Mouse (Mus musculus) hindbrain, postnatal 0 days (tissue): ENCODE measurements around the gene Skp2. TPM values are rescaled to one million over a fixed set of nuclear protein-coding genes. Genes with fewer than 3 reads are reported as not detected.

Source experiments
- ATAC-seq: fragments of 200-750 bp; cut with Nextera tagmentation; 2 replicates; pipeline ENCODE4 v1.8.0; 2017; ENCODE audit warnings: mild to moderate bottlenecking, moderate TSS enrichment, moderate library complexity
- DNase-seq: peaks from one replicate; pipeline ENCODE4 v3.0.0-alpha.2; 2015; ENCODE audit warnings: low spot score
- H3K27ac ChIP-seq: fragments of 300-500 bp; sonication (generic); 2 replicates; pipeline ENCODE4 v1.5.1; 2014; ENCODE audit warnings: mild to moderate bottlenecking
- H3K27me3 ChIP-seq: fragments of 300-500 bp; sonication (generic); 2 replicates; pipeline ENCODE4 v1.6.1; 2014; ENCODE audit warnings: low read length, mixed read lengths; ENCODE audit not compliant: insufficient read depth
- H3K36me3 ChIP-seq: fragments of 300-500 bp; sonication (generic); 2 replicates; pipeline ENCODE4 v1.6.1; 2014; ENCODE audit warnings: low read length, mixed read lengths; ENCODE audit not compliant: insufficient read depth
- H3K4me1 ChIP-seq: fragments of 300-500 bp; sonication (generic); 2 replicates; pipeline ENCODE4 v1.6.1; 2014; ENCODE audit warnings: antibody characterized with exemption, low read length, mixed read lengths; ENCODE audit not compliant: insufficient read depth
- H3K4me2 ChIP-seq: fragments of 300-500 bp; sonication (generic); 2 replicates; pipeline ENCODE4 v1.6.1; 2014; ENCODE audit warnings: low read depth, mild to moderate bottlenecking, low read length, moderate library complexity, mixed read lengths
- H3K4me3 ChIP-seq: fragments of 300-500 bp; sonication (generic); 2 replicates; pipeline ENCODE4 v1.5.1; 2014; ENCODE audit warnings: low read length
- H3K9ac ChIP-seq: fragments of 300-500 bp; sonication (generic); replicated peaks from 2 replicates; pipeline ENCODE4 v1.6.1; 2014; ENCODE audit warnings: mild to moderate bottlenecking, low read length, moderate library complexity, mixed read lengths
- H3K9me3 ChIP-seq: fragments of 300-500 bp; sonication (generic); 2 replicates; pipeline ENCODE4 v1.6.1; 2016; ENCODE audit warnings: low read length, mixed read lengths
- CTCF ChIP-seq: IDR thresholded peaks from 2 replicates; pipeline ENCODE4 v1.5.1; 2016; ENCODE audit warnings: antibody characterized with exemption, control low read depth, low read depth
- WGBS: fragments of 180-500 bp; shearing (Covaris S2); extraction: QIAGEN DNeasy Blood & Tissue Kit; methylation state at CpG from one replicate; pipeline ENCODE4 v1.1.7; 2014; 5-methylcytosine and 5-hydroxymethylcytosine counted together
- polyA plus RNA-seq: library from polyadenylated mRNA; unstranded; fragments of >200 nt; fragmentation: Nextera tagmentation; extraction: Ambion mirVana; gene quantifications from 2 replicates; pipeline ENCODE4 v1.2.1, GENCODE M21; 2015
- total RNA-seq: library from RNA; depleted of rRNA; stranded (reverse); fragments of >200 nt; gene quantifications from 2 replicates; pipeline ENCODE4 v1.2.3, GENCODE M21; 2014

Skp2 gene
- total and polyA plus RNA-seq, 2 experiments from 2014 or later, result 9.3 to 10.8 TPM

DNA sequence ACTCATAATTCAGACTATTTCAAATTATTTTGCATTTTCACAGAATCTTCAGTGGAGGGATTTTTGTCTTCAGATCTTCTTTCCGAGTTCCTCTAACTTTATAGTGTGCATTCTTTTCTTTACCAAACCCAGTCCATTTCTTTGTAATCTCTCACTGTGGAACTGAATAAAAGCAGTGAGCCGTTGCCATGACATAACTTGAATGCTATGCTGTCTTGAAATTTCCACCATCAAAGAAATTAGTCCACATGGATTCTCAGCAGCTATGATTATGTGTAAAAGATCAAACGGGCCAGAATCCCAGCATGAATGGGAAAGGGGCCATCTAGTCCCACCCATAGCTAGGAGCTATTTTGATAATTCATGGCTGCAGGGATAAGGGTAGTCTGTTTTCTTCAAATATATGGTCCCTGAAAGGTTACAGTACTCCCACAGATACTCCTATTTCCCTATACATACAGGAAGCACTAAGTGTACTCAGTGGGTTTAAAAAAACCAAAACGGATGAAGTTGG lies 7.4 kb upstream of the Skp2 start:
- H3K4me2 ChIP-seq, result no peak overlapping the region
- no peak for TF ChIP-seq CTCF
- no peak overlapping the region for H3K27ac ChIP-seq
- H3K4me3 ChIP-seq, result no peak overlapping the region
- H3K4me1 ChIP-seq, result no peaks in the 10 kb centered on the region
- H3K27me3 ChIP-seq, result no peaks in the 10 kb centered on the region
- no peak for ATAC-seq
- no peaks in the 10 kb centered on the region for H3K9me3 ChIP-seq
- H3K9ac ChIP-seq, result no peak overlapping the region
- peaks cover 13% of the 10 kb centered on the region; the same call in 1 of the 2 replicates for H3K36me3 ChIP-seq
- 53% methylated on average over 4 of the region's 4 CpGs for WGBS
- peak; percentile 2 for DNase-seq

- peak overlapping the region; percentile 78 for H3K4me2 ChIP-seq
- H3K27me3 ChIP-seq, result no peaks in the 10 kb centered on the region
- under 1% methylated on average over 32 of the region's 37 CpGs for WGBS
- H3K27ac ChIP-seq, result peak overlapping the region; percentile 88
- 0 out of 2 replicates have a peak, but pooled peaks have one; percentile 1 for TF ChIP-seq CTCF
- ATAC-seq, result peak; percentile 92
- peak overlapping the region; percentile 83 for H3K9ac ChIP-seq
- peak overlapping the region; percentile 96 for H3K4me3 ChIP-seq
- H3K36me3 ChIP-seq, result peaks cover 3% of the 10 kb centered on the region; the same call in 1 of the 2 replicates
- H3K9me3 ChIP-seq, result no peaks in the 10 kb centered on the region
- DNase-seq, result peak; percentile 56
- peaks cover 3% of the 10 kb centered on the region; the same call in 1 of the 2 replicates for H3K4me1 ChIP-seq
These were observed 14.5 kb downstream of the Skp2 start for GRCm38 (mm10) chr15:9140684-9141171.

DNA sequence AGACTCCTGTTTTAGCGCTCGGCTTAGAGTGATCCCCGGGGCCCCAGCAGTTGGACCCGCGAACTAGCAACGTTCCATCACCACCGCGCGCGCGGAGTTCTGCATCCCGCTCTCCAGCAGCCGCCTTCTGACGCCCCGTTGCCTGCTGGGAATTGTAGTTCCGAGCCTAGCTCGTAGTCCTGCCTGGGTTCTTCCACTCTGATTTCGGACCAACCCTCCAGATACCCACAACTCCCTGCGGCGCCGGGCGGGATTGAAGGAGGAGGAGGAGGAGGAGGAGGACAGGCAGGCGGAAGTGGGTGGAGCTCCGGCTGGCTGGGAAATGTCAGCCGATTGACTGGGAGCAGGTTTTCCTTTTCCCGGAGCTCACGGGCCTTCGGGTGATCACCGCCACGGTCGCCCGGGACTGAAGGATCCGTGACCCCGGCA lies 15.0 kb downstream of the Skp2 start, which contains the start of gene Lmbrd2:
Gene Lmbrd2 (plus strand): TSS at position 299 of the 429 bp plus-strand sequence.
- Histone ChIP-seq H3K4me2 (peak within 1 kb of the TSS; percentile 78), H3K4me3 (peak within 1 kb of the TSS; percentile 96), H3K27me3 (no peaks in the 10 kb centered on the region), H3K9ac (peak within 1 kb of the TSS; percentile 83), H3K9me3 (no peaks in the 10 kb centered on the region), H3K36me3 (peaks cover 3% of the 10 kb centered on the region; the same call in 1 of the 2 replicates), H3K27ac (peak within 1 kb of the TSS; percentile 88), H3K4me1 (peaks cover 3% of the 10 kb centered on the region; the same call in 1 of the 2 replicates)
- DNase-seq (peak; percentile 98), ATAC-seq (peak; percentile 99)
- no peak for TF ChIP-seq CTCF
- WGBS, result under 1% methylated on average over 34 of the region's 34 CpGs

GRCm38 (mm10) chr15:9139447-9139846 lies 15.8 kb downstream of the Skp2 start:
- H3K36me3 ChIP-seq, result peaks cover 3% of the 10 kb centered on the region; the same call in 1 of the 2 replicates
- TF ChIP-seq CTCF, result no peak
- no peaks in the 10 kb centered on the region for H3K27me3 ChIP-seq
- ATAC-seq, result no peak
- no peaks in the 10 kb centered on the region for H3K9me3 ChIP-seq
- peak overlapping the region; percentile 83 for H3K9ac ChIP-seq
- peaks cover 3% of the 10 kb centered on the region; the same call in 1 of the 2 replicates for H3K4me1 ChIP-seq
- peak overlapping the region; percentile 88; the same call in 1 of the 2 replicates for H3K27ac ChIP-seq
- WGBS, result 24% methylated on average over 10 of the region's 10 CpGs
- H3K4me3 ChIP-seq, result peak overlapping the region; percentile 96
- H3K4me2 ChIP-seq, result peak overlapping the region; percentile 78
- no peak for DNase-seq

DNA sequence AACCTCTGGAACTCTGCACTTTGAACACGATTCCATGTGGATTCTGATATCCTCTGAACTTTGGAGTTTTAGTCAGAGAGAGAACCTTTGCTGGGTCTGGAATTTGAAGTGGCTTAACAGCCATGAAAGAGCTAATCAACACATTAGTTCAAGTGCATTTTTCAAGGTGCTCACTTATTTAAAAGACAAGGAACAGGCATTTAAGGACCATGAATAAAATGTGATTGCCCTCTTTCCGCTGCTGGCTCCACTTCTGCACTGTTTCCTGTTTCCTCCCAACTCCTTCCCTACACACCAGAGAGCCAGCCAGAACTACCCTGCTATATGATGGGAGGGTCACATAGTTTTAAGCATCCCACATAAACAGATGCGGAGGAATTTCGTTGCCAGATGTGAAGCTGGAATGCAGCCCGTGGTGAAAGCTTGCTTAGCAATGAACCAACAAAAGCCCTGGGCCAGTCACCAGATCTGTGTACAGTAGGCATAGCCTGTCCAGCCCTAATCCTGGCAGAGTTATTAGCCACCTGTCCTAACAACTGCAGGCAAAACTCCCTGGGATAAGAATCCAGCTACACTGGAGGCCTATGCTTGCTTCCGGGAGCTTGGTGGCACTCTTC lies 20.2 kb downstream of the Skp2 start:
- H3K9me3 ChIP-seq, result no peaks in the 10 kb centered on the region
- H3K9ac ChIP-seq, result no peak overlapping the region
- DNase-seq (no peak), ATAC-seq (no peak)
- H3K36me3 ChIP-seq, result peaks cover 3% of the 10 kb centered on the region; the same call in 1 of the 2 replicates
- no peak overlapping the region for H3K27ac ChIP-seq
- H3K4me3 ChIP-seq, result no peak overlapping the region
- H3K4me2 ChIP-seq, result no peak overlapping the region
- 73% methylated on average over 6 of the region's 6 CpGs for WGBS
- H3K4me1 ChIP-seq, result peaks cover 3% of the 10 kb centered on the region; the same call in 1 of the 2 replicates
- TF ChIP-seq CTCF, result no peak
- H3K27me3 ChIP-seq, result no peaks in the 10 kb centered on the region

GRCm38 (mm10) chr15:9132693-9133443 lies 22.4 kb downstream of the Skp2 start:
- DNase-seq, result peak; percentile 27
- Histone ChIP-seq H3K9ac (no peak overlapping the region), H3K27me3 (no peaks in the 10 kb centered on the region), H3K9me3 (no peaks in the 10 kb centered on the region), H3K4me3 (no peak overlapping the region), H3K27ac (peak overlapping the region; percentile 8; the same call in 1 of the 2 replicates), H3K4me2 (no peak overlapping the region), H3K4me1 (no peaks in the 10 kb centered on the region), H3K36me3 (peaks cover 2% of the 10 kb centered on the region; the same call in 1 of the 2 replicates)
- ATAC-seq, result no peak
- no peak for TF ChIP-seq CTCF
- 75% methylated on average over 13 of the region's 13 CpGs for WGBS
